Mouse (Mus musculus) limb, embryonic 14.5 days (tissue): ENCODE data around the gene Mybphl. TPM values are rescaled to one million over a fixed set of nuclear protein-coding genes. Genes with fewer than 3 reads are reported as not detected.

ENCODE experiments used
- ATAC-seq: fragments of 200-750 bp; cut with Nextera tagmentation; 2 replicates; pipeline ENCODE4 v1.8.0; 2017; ENCODE audit warnings: low read depth, moderate number of reproducible peaks, moderate TSS enrichment; ENCODE audit not compliant: low FRiP score
- DNase-seq: peaks from one replicate; pipeline ENCODE4 v3.0.0-alpha.2; 2015; ENCODE audit warnings: low spot score
- H3K27ac ChIP-seq: fragments of 300-500 bp; sonication (generic); replicated peaks from 2 replicates; pipeline ENCODE4 v1.5.1; 2014; ENCODE audit warnings: low read depth, mild to moderate bottlenecking, low read length, moderate library complexity, mixed read lengths
- H3K27me3 ChIP-seq: fragments of 300-500 bp; sonication (generic); 2 replicates; pipeline ENCODE4 v1.6.1; 2014; ENCODE audit warnings: low read length, mixed read lengths; ENCODE audit not compliant: control insufficient read depth, insufficient read depth
- H3K36me3 ChIP-seq: fragments of 300-500 bp; sonication (generic); 2 replicates; pipeline ENCODE4 v1.6.1; 2014; ENCODE audit warnings: mild to moderate bottlenecking, low read length, moderate library complexity, mixed read lengths; ENCODE audit not compliant: control insufficient read depth, insufficient read depth
- H3K4me1 ChIP-seq: fragments of 300-500 bp; sonication (generic); 2 replicates; pipeline ENCODE4 v1.6.1; 2014; ENCODE audit warnings: antibody characterized with exemption, low read length, mixed read lengths; ENCODE audit not compliant: control insufficient read depth, insufficient read depth
- H3K4me2 ChIP-seq: fragments of 300-500 bp; sonication (generic); replicated peaks from 2 replicates; pipeline ENCODE4 v1.6.1; 2014; ENCODE audit warnings: low read depth, mild to moderate bottlenecking, low read length, moderate library complexity; ENCODE audit not compliant: severe bottlenecking
- H3K4me3 ChIP-seq: fragments of 300-500 bp; sonication (generic); replicated peaks from 2 replicates; pipeline ENCODE4 v1.5.1; 2014; ENCODE audit warnings: low read length
- H3K9ac ChIP-seq: fragments of 300-500 bp; sonication (generic); 2 replicates; pipeline ENCODE4 v1.6.1; 2014; ENCODE audit warnings: mild to moderate bottlenecking, low read depth, low read length, moderate library complexity; ENCODE audit not compliant: severe bottlenecking
- H3K9me3 ChIP-seq: fragments of 300-500 bp; sonication (generic); 2 replicates; pipeline ENCODE4 v1.6.1; 2016; ENCODE audit warnings: low read length; ENCODE audit not compliant: control insufficient read depth
- POLR2A ChIP-seq: fragments of 200-500 bp; IDR thresholded peaks from 2 replicates; pipeline ENCODE4 v1.8.0; 2012; ENCODE audit warnings: inconsistent platforms, mild to moderate bottlenecking, moderate library complexity, borderline replicate concordance; ENCODE audit not compliant: insufficient read depth, insufficient read length; ENCODE audit errors: extremely low read depth
- whole genome bisulfite sequencing: fragments of 180-500 bp; shearing (Covaris S2); extraction: QIAGEN DNeasy Blood & Tissue Kit; methylation state at CpG from one replicate; pipeline ENCODE4 v1.1.7; 2014; 5-methylcytosine and 5-hydroxymethylcytosine counted together
- polyA plus RNA-seq, 2 experiments: library from polyadenylated mRNA; depleted of rRNA in 1 of 2; stranded (reverse) in 1 of 2; unstranded in 1 of 2; fragments of >200 nt; fragmentation: Nextera tagmentation in 1 of 2; extraction: Ambion mirVana in 1 of 2; gene quantifications; 2 replicates each; pipeline versions ENCODE4 v1.2.1 to v1.2.3; 2012 to 2014

Mybphl gene
- polyA plus RNA-seq, 2 experiments, result not detected

GRCm38 (mm10) chr3:108392299-108392698, 27.6 kb downstream of the Mybphl start:
- no peak for TF ChIP-seq POLR2A
- no peak overlapping the region for H3K4me2 ChIP-seq
- H3K27ac ChIP-seq, result no peak overlapping the region
- no peak for ATAC-seq
- no peaks in the 10 kb centered on the region for H3K9me3 ChIP-seq
- peaks cover 9% of the 10 kb centered on the region for H3K4me1 ChIP-seq
- H3K9ac ChIP-seq, result no peak overlapping the region
- no peak for DNase-seq
- H3K36me3 ChIP-seq, result peaks cover 13% of the 10 kb centered on the region
- H3K27me3 ChIP-seq, result no peaks in the 10 kb centered on the region
- WGBS, result 17% methylated on average over 10 of the region's 10 CpGs
- no peak overlapping the region for H3K4me3 ChIP-seq

- TF ChIP-seq POLR2A, result no peak
- 44% methylated on average over 15 of the region's 15 CpGs for WGBS
- Histone ChIP-seq H3K36me3 (peaks cover 13% of the 10 kb centered on the region), H3K4me3 (no peak overlapping the region), H3K9ac (no peak overlapping the region), H3K4me2 (no peak overlapping the region), H3K27me3 (no peaks in the 10 kb centered on the region), H3K27ac (no peak overlapping the region), H3K4me1 (peaks cover 9% of the 10 kb centered on the region), H3K9me3 (no peaks in the 10 kb centered on the region)
- DNase-seq (no peak), ATAC-seq (no peak)
Observed at GRCm38 (mm10) chr3:108392793-108393192, 28.1 kb downstream of the Mybphl start.

GRCm38 (mm10) chr3:108398281-108398680, 33.6 kb downstream of the Mybphl start:
- DNase-seq (no peak), ATAC-seq (no peak)
- no peak for TF ChIP-seq POLR2A
- WGBS, result 91% methylated on average over 9 of the region's 9 CpGs
- H3K9ac ChIP-seq, result no peak overlapping the region
- no peaks in the 10 kb centered on the region for H3K27me3 ChIP-seq
- peaks cover 3% of the 10 kb centered on the region; the same call in 1 of the 2 replicates for H3K4me1 ChIP-seq
- H3K9me3 ChIP-seq, result no peaks in the 10 kb centered on the region
- H3K4me2 ChIP-seq, result no peak overlapping the region
- no peak overlapping the region for H3K27ac ChIP-seq
- H3K36me3 ChIP-seq, result peaks cover 35% of the 10 kb centered on the region
- no peak overlapping the region for H3K4me3 ChIP-seq

- Histone ChIP-seq H3K36me3 (peaks cover 41% of the 10 kb centered on the region), H3K27me3 (no peaks in the 10 kb centered on the region), H3K4me1 (peaks cover 3% of the 10 kb centered on the region; the same call in 1 of the 2 replicates), H3K4me3 (no peak overlapping the region), H3K9ac (no peak overlapping the region), H3K9me3 (no peaks in the 10 kb centered on the region), H3K4me2 (no peak overlapping the region), H3K27ac (no peak overlapping the region)
- 83% methylated on average over 5 of the region's 5 CpGs for WGBS
- no peak for DNase-seq
- ATAC-seq, result no peak
- TF ChIP-seq POLR2A, result no peak
Observed at GRCm38 (mm10) chr3:108400442-108400841, 35.7 kb downstream of the Mybphl start.

GRCm38 (mm10) chr3:108401692-108402527, 37.2 kb downstream of the Mybphl start:
- Histone ChIP-seq H3K4me2 (peak overlapping the region; percentile 37), H3K9me3 (no peaks in the 10 kb centered on the region), H3K4me3 (no peak overlapping the region), H3K4me1 (peaks cover 3% of the 10 kb centered on the region; the same call in 1 of the 2 replicates), H3K27me3 (no peaks in the 10 kb centered on the region), H3K36me3 (peaks cover 42% of the 10 kb centered on the region), H3K9ac (no peak overlapping the region), H3K27ac (0 out of 2 replicates have a peak overlapping the region, but pooled peaks have one; percentile 13)
- WGBS, result 35% methylated on average over 22 of the region's 22 CpGs
- ATAC-seq (peak; percentile 84), DNase-seq (peak; percentile 86)
- TF ChIP-seq POLR2A, result no peak
